Mouse (Mus musculus) hindlimb bud, embryonic 11.5 days (tissue): Measurements from ENCODE around the gene B9d1.

Experiments
- DNase-seq: peaks from one replicate; pipeline ENCODE4 v3.0.0-alpha.2; 2012; ENCODE audit warnings: low read depth, low spot score; ENCODE audit errors: extremely low spot score

The B9d1 gene

GRCm38 (mm10) chr11:61504713-61505257 is at the start of gene B9d1:
TSS of gene B9d1 (plus strand) at chr11:61505144.
- DNase-seq = peak; percentile 96

GRCm38 (mm10) chr11:61464071-61464470 is 40.9 kb upstream of the B9d1 start:
- DNase-seq = no peak

- no peak for DNase-seq
These were observed 39.5 kb upstream of the B9d1 start for GRCm38 (mm10) chr11:61465422-61465821.

DNA sequence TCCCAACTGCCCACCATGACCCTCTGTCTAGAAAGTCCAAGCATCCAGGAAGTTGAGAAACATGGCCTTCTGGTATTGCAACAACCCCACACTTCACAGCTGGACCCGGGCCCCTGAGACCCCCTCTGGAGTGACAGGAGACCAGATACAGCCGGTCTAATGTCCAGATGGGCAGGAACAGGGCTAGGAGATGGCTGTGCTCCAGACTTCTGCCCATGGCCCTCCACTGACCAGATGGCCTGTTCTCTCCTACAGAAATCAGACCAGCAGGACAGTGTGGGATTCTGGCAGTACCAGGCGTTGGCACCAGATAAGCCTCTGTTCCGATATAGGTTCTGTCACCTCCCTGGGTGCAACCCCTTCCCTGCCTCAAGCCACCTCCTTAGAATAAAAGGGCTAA is 36.4 kb upstream of the B9d1 start:
- no peak for DNase-seq

DNA sequence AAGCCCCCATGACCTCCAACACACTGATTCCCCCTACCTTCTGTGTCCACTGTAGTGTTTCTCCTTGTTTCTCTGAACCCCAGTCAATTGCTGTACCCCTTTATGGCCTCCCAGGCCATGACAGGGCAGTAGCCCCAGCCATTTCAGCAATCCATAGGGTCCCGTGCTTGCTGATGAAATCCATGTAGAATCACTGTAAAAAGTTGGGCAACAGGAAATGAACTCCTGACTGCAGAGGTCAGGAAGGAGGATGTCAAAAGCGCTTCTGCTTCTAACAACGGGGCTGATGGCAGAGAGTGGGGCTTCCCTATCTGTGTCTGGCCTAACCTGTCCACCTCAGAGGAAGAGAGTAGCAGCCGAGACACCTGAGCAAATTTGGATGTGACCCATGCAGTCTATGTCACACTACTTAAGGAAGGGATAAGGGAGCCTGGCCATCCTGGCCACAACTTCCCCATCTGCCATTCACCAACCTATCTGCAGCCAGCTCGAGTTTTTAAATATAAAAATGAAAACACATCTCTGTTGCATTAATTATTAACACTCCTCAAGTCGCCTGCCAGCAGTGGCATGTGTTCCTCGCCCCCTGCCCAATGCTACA is 35.5 kb upstream of the B9d1 start:
- no peak for DNase-seq

DNA sequence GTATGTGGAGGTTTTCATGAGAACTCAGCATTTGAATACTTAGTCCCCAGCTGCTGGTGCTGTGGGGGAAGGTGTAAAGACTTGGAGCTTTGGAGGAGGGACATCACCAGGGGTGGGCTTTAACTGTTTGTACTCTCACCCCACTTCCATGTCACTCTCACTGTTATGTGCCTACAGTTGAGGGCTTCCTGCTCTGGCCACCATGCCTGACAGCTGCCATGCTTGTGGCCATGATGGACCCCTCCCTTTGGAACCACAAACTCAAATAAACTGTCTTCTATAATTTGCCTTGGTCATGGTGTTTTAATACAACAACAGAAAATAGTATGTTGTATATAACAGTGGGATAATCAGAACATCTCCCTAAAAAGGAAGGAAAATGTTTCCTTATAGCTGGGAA is 34.1 kb upstream of the B9d1 start:
- no peak for DNase-seq

DNA sequence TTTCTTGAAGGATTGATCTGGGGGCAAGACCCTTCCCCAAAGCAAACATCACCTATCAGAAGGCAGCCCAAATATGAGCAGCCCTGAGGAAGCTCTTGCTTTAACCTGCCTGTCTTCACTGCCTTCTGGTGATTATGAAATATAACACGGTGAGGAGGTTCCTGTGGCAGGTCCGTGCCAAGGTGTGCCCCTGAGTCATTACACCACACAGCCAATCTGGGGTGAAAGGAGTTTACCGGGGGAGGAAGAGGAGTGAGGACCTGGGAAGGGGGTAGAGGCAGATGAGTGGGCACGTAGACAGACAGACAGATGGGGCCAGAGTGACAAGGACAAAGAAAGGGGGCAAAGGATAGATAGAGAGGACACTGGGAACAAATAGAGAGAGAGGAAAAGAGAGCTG is 31.3 kb upstream of the B9d1 start:
- no peak for DNase-seq

GRCm38 (mm10) chr11:61476786-61477382 is 28.1 kb upstream of the B9d1 start:
- DNase-seq = no peak

DNA sequence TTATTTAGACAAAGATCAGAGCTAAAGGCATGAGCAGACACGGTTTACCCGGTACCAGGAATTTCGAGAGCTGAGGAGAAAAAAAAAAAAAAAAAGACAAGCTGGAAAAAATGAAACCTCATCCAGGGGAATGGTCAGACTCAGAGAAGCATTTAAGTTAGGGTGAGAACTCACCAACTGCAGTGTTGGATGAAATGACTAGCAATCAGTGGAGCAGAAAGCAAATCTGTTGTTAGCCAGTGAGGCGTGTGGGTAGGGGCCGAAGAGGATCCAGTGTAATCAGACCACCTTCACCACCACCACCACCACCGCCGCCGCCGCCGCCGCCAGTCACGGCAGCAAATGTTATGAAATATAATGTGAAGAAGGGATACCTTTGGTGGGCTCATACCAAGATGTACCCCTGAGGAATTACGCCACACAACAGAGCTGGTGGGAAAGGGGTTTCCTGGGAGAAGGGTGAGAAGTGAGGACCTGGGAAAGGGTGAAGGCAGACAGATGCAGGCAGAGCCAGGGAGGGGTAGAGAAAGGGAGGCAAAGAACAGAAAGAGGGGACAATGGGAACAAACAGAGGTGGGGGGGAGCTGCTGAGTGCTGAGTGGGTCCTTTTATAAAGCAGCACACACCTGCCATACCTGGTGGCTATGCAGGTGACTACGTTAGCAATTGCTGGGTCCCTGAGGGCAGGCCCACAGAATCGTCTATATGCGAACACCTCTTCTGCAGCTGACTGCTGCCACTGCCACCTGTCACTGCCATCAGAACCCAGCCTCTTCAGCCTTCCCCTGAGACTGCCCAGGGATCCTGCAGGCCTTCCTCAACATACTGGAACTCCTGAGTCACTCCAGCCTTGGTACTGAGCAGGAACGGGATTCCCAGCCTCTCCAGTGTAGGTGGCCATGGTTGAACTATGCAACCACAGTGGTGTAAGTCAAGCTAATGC is 27.1 kb upstream of the B9d1 start:
- no peak for DNase-seq

DNA sequence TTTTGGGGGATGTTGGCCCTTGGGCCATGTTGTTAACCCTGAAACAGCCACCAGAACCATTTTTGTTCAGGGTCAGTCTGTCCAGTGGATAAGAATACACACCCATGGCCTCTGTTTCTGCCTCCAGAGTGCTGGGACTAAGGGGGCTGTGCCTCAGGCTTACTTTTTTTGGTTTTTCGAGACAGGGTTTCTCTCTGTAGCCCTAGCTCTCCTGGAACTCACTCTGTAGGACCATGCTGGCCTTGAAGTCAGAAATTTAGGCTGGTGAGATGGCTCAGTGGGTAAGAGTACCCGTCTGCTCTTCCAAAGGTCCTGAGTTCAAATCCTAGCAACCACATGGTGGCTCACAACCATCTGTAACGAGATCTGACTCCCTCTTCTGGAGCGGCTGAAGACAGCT is 26.2 kb upstream of the B9d1 start:
- no peak for DNase-seq

GRCm38 (mm10) chr11:61481239-61482090 is 23.5 kb upstream of the B9d1 start:
- no peak for DNase-seq

GRCm38 (mm10) chr11:61483226-61483845 is 21.6 kb upstream of the B9d1 start:
- no peak for DNase-seq

DNA sequence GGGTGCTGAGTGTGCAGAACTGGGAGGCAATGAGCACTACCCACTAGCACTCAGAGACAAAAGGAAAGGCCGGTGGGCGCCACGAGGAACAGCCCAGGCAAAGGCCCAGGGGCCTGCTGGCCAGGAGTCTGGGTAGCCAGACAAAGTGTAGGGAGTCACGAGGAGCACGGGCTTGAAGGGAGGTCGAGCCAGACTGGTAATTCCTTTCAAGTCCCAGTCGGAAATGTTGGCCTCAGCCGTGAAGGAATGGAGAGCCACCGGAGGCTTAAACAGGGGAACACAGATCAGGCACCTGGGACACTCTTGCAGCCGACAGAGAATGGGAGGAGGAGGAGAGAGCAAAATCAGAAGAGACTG is 20.7 kb upstream of the B9d1 start:
- DNase-seq = no peak

DNA sequence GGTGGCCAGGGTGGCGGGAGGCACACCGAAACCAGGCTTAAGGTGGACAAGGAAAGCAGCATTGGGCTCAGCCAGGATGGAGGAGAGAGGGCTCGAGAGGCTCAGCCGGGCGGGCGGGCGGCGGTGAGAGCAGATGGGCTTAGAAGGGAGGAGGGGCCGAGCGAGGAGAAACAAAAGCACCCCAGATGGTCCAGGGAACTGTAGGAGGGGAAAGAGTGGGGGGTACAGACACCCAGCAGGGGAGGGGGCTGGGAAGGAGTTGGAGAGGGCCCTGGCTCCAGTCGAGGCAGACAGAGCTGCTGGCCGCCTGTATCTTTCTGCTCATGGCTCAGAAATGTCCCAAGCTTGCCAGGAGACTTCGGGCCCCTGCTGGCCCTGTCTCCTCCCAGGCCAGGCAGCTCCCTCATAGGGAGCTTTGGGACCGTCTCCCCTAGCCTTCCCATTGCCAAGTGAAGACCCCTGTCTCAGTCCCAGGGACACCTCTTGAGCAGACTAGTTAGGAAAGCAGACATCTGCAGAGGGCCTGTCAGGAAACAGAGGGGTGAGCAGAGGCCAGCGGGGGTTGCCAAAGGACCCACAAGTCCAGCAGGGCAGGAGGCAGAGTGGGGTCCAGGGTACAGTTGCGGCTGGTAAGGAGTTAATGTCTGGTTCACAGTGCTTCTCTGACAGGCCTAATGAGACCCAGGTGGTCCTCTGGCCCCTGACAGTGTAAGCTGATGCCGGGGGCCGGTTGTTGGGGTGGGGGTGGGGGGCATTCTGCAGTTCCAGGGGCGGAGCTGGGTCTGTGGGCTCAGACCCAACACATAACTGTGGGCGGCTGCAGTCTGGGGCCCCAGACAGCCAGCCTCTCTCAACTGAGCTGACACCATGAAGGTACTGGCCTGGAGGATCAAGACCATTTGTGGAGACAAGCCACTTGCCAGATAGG is 20.1 kb upstream of the B9d1 start, which contains the start of gene Mfap4:
Mfap4 (plus strand) TSS at position 819 of the 928 bp plus-strand sequence.
- no peak for DNase-seq

DNA sequence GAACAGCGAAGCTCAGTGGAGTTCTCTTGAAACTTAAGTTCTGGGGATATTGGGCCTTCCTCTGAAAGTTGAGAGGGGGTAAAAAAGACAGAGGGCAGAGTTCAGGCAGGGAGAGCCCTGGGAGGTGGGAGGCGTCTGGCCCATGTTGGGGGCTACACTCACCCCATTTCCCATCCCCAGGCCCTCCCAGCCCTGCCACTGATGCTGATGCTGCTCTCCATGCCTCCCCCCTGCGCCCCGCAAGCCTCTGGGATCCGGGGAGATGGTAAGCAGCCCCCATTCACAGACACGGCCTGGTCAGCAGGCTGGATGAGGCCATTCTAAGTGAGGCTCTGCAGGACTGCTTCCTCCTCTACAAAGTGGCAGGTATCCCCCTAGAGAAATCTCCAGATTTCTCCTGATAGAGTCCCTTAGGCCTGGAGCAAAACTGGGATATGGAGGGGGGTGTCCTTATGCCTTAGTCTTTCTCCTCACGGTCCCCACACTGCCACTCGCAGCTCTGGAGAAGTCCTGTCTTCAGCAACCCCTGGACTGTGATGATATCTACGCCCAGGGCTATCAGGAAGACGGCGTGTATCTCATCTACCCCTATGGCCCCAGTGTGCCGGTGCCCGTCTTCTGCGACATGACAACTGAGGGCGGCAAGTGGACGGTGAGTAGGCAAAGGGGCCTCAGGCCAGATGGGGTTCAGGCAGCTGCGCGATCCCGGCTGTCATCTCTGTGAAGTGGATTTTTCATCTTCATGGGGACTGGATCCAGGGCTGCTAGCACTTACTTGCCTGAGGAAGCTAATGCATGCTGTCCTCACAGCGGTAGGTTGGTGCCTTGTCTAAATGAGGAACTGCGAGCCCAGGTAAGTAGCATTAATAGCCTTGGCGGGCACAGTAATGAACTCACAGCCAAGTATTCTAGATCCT is 19.1 kb upstream of the B9d1 start:
- DNase-seq = no peak

DNA sequence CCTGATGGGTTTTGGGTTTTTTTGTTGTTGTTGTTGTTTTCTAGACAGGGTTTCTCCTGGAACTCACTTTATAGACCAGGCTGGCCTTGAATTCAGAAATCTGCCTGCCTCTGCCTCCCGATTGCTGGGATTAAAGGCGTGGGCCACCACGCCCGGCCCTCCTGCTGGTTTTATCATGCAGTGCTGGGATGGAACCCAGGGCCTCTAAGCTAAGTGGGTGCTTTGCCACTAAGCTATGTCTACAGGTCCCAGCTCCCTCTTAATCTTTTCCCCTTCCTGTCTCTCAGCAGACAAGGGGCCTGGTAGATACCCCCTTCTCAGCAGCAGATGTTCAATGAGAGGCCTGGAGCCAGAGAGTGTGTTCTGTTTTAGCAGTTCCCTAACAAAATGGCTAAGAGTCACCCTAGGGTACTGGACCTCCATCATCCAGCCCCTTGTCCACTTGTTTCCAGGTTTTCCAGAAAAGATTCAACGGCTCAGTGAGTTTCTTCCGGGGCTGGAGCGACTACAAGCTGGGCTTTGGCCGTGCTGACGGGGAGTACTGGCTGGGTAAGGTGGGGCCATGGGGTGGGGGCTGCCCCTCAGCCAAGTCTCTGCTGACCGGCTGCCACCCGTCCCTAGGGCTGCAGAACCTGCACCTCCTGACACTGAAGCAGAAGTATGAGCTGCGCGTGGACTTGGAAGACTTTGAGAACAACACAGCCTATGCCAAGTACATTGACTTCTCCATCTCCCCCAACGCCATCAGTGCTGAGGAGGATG is 18.3 kb upstream of the B9d1 start:
- DNase-seq = no peak

DNA sequence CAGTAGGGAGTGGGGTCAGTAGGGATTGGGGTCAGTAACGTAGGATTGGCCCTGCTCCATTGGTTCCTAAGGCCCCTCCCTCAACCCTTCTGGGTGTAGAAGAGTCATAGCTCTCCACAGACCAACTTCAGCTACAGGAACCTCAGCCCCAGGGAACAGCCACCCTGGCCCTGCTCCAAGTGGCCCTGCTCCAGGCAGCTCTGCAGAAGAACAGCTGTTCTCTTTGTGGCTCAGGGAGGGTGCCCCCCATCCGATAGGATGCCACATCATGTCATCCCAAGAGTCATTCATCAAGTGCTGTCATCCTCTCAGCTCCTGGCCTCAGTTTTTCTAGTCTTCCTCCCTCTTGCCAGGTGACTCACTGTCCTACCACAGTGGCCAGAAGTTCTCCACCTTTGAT is 17.5 kb upstream of the B9d1 start:
- DNase-seq = no peak

DNA sequence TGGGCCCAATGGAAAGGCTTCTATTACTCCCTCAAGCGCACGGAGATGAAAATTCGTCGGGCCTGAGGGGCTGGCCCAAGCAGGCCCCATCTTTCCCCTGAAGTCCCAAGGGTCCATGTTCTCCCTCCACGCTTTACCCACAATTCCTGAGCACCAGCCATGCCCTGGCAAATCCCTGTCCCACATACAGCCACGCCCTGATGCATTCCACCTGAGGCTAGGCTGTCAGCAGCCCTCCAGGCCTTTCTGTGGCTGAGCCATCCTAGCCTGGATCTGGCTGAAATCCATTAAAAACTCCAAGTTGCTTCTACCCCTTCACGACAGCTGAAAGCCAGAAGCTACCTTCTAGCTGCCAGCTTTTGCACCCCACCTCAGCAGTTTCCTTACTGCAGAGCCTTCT is 17.0 kb upstream of the B9d1 start:
- DNase-seq = no peak
